Mouse (Mus musculus) CD4-positive, CD25-positive, alpha-beta regulatory T cell, adult 4 months (primary cell): ENCODE measurements around the gene Slc48a1. TPM values are rescaled to one million over a fixed set of nuclear protein-coding genes. Genes with fewer than 3 reads are reported as not detected.

Experiments
- ATAC-seq: one replicate; pipeline ENCODE4 v1.8.0; 2017
- polyA plus RNA-seq, 2 experiments: library from polyadenylated mRNA; unstranded; fragments of 100-300 nt; shearing (Covaris generic); gene quantifications; one replicate each; pipeline ENCODE4 v1.2.1; 2017

The Slc48a1 gene
- 10 to 100 TPM; 33.9 to 37.1 TPM for polyA plus RNA-seq

GRCm38 (mm10) chr15:97778311-97779098 is at the start of gene Slc48a1:
Gene Slc48a1 (plus strand): TSS chr15:97778520.
- no peak for ATAC-seq

GRCm38 (mm10) chr15:97728804-97729203 is 49.5 kb upstream of the Slc48a1 start:
- no peak for ATAC-seq

GRCm38 (mm10) chr15:97730365-97730764 is 48.0 kb upstream of the Slc48a1 start:
- no peak for ATAC-seq

- ATAC-seq: no peak
Measured at GRCm38 (mm10) chr15:97731111-97731510, 47.2 kb upstream of the Slc48a1 start, which contains the start of gene Endou. Gene Endou (minus strand): TSS chr15:97731339.

GRCm38 (mm10) chr15:97731988-97732387 is 46.3 kb upstream of the Slc48a1 start:
- ATAC-seq: no peak

- ATAC-seq: no peak
Measured at GRCm38 (mm10) chr15:97738923-97739322, 39.4 kb upstream of the Slc48a1 start.

- no peak for ATAC-seq
Measured at GRCm38 (mm10) chr15:97740283-97740732, 38.0 kb upstream of the Slc48a1 start.

- ATAC-seq: no peak
Measured at GRCm38 (mm10) chr15:97741662-97742061, 36.7 kb upstream of the Slc48a1 start.

GRCm38 (mm10) chr15:97742074-97742473 is 36.2 kb upstream of the Slc48a1 start:
- ATAC-seq: peak; percentile 47

- ATAC-seq: no peak
Measured at GRCm38 (mm10) chr15:97742600-97742999, 35.7 kb upstream of the Slc48a1 start.

GRCm38 (mm10) chr15:97743210-97743609 is 35.1 kb upstream of the Slc48a1 start:
- ATAC-seq: no peak

- ATAC-seq: no peak
Measured at GRCm38 (mm10) chr15:97743961-97744525, 34.3 kb upstream of the Slc48a1 start.

GRCm38 (mm10) chr15:97744930-97745329 is 33.4 kb upstream of the Slc48a1 start:
- no peak for ATAC-seq

- no peak for ATAC-seq
Measured at GRCm38 (mm10) chr15:97745331-97745730, 33.0 kb upstream of the Slc48a1 start.

GRCm38 (mm10) chr15:97746278-97746677 is 32.0 kb upstream of the Slc48a1 start:
- ATAC-seq: no peak

- no peak for ATAC-seq
Measured at GRCm38 (mm10) chr15:97746748-97747147, 31.6 kb upstream of the Slc48a1 start.

GRCm38 (mm10) chr15:97747486-97747885 is 30.8 kb upstream of the Slc48a1 start:
- no peak for ATAC-seq

- ATAC-seq: no peak
Measured at GRCm38 (mm10) chr15:97748309-97748708, 30.0 kb upstream of the Slc48a1 start.

GRCm38 (mm10) chr15:97748964-97749363 is 29.4 kb upstream of the Slc48a1 start:
- ATAC-seq: no peak

GRCm38 (mm10) chr15:97749397-97749796 is 28.9 kb upstream of the Slc48a1 start:
- no peak for ATAC-seq

- no peak for ATAC-seq
Measured at GRCm38 (mm10) chr15:97749841-97750240, 28.5 kb upstream of the Slc48a1 start.

- ATAC-seq: peak; percentile 29
Measured at GRCm38 (mm10) chr15:97750697-97751096, 27.6 kb upstream of the Slc48a1 start.

GRCm38 (mm10) chr15:97751676-97752075 is 26.6 kb upstream of the Slc48a1 start:
- ATAC-seq: no peak

GRCm38 (mm10) chr15:97752491-97752890 is 25.8 kb upstream of the Slc48a1 start:
- no peak for ATAC-seq
